16 mouse cellular contexts compared by ENCODE assay signal in genomic region chr5:100279474-100279873, GRCm38 (mm10).
DNase-seq lines count a peak whose midpoint lies in the region; TF ChIP-seq lines count a peak whose summit lies in the region.
"Had no signal": no experiment of that assay in that cellular context is flagged by ENCODE, and none has a peak within 500 bp of the region (broad histone marks: within the 10 kb centered on the region; RNA-seq: fewer than 3 reads in every experiment).

No protein-coding gene starts in this region.

- peak; percentile 65 for DNase-seq in cerebellum, adult 11-12 months
- no peak for DNase-seq in cerebellum, postnatal 14 days
- peak; percentile 58 to 68 for DNase-seq in cerebellum, adult 18-20 months
- peak; percentile 71 for DNase-seq in cerebellum, adult 9-11 months
- no peak for DNase-seq in urinary bladder, postnatal 4 days (ENCODE audit: low spot score in 2 of 2)
- DNase-seq in spleen, postnatal 14 days (ENCODE audit: low spot score in 2 of 2) = no peak
- DNase-seq: adrenal gland, adult 2 months; adrenal gland, postnatal 25 days; gastrocnemius, postnatal 14 days; kidney, adult 18-20 months had no signal

- peak overlapping the region; percentile 37; the same call in 1 of the 2 replicates for H3K4me3 ChIP-seq in E14TG2a.4 (replicated peaks; ENCODE audit: low read length)
- H3K4me3 ChIP-seq: embryonic facial prominence, embryonic 10.5 days; forebrain, embryonic 10.5 days; heart, embryonic 12.5 days; hindbrain, embryonic 10.5 days; intestine, embryonic 15.5 days had no signal

- H3K36me3 ChIP-seq in E14TG2a.4 (ENCODE audit: insufficient read depth, low read length) = no peaks in the 10 kb centered on the region
- H3K36me3 ChIP-seq: embryonic facial prominence, embryonic 10.5 days; forebrain, embryonic 10.5 days; heart, embryonic 12.5 days; hindbrain, embryonic 10.5 days; intestine, embryonic 15.5 days had no signal

- H3K4me1 ChIP-seq in E14TG2a.4 (replicated peaks; ENCODE audit: low read depth, low read length) = peaks cover 5% of the 10 kb centered on the region; the same call in 1 of the 2 replicates
- H3K4me1 ChIP-seq: embryonic facial prominence, embryonic 10.5 days; forebrain, embryonic 10.5 days; heart, embryonic 12.5 days; hindbrain, embryonic 10.5 days; intestine, embryonic 15.5 days had no signal

- no peak for TF ChIP-seq CTCF in E14TG2a.4 (conservative IDR thresholded peaks at IDR 0.05; ENCODE audit: low read length)

- peaks cover 11% of the 10 kb centered on the region for H3K9me3 ChIP-seq in E14TG2a.4 (ENCODE audit: low read length)
- H3K9me3 ChIP-seq: embryonic facial prominence, embryonic 10.5 days; forebrain, embryonic 10.5 days; hindbrain, embryonic 10.5 days; intestine, embryonic 15.5 days had no signal

- no peaks in the 10 kb centered on the region for H3K27me3 ChIP-seq in E14TG2a.4 (ENCODE audit: insufficient read depth, low read length)
- H3K27me3 ChIP-seq: intestine, embryonic 15.5 days had no signal

Comparison
In these comparisons a context has a peak if more than half of its experiments do, and no peak if none do; other contexts are left out.
1. DNase-seq: peak in cerebellum, adult 11-12 months (single experiment), cerebellum, adult 18-20 months (2 of 2) and cerebellum, adult 9-11 months (single experiment); none in cerebellum, postnatal 14 days (0 of 2), urinary bladder, postnatal 4 days (0 of 2) and spleen, postnatal 14 days (0 of 2).